8 mouse cellular contexts compared by ENCODE assay signal in genomic region chr16:23232691-23233090, GRCm38 (mm10). TPM values are rescaled to one million over a fixed set of nuclear protein-coding genes. Genes with fewer than 3 reads are reported as not detected.
DNase-seq lines count a peak whose midpoint lies in the region; ATAC-seq and TF ChIP-seq lines count a peak whose summit lies in the region.

No protein-coding gene starts in this region.

- H3K4me1 ChIP-seq in hindbrain, postnatal 0 days (ENCODE audit: insufficient read depth, low read length): no peaks in the 10 kb centered on the region

- WGBS in hindbrain, postnatal 0 days: 74% methylated on average over 7 of the region's 7 CpGs

- intact Hi-C loops in heart, postnatal 25 days (cut with DNase I): no loop called here
- intact Hi-C loops in heart, postnatal 10 days (cut with DNase I): no loop called here

- ATAC-seq in hindbrain, postnatal 0 days: no peak

- H3K9ac ChIP-seq in hindbrain, postnatal 0 days (replicated peaks; ENCODE audit: low read length): no peak overlapping the region

- no peak for TF ChIP-seq CTCF in hindbrain, postnatal 0 days (IDR thresholded peaks at IDR 0.05; ENCODE audit: low read depth)

- no peak overlapping the region for H3K4me2 ChIP-seq in hindbrain, postnatal 0 days (ENCODE audit: low read depth, low read length)

- H3K27ac ChIP-seq in hindbrain, postnatal 0 days: no peak overlapping the region

- no peak overlapping the region for H3K4me3 ChIP-seq in hindbrain, postnatal 0 days (ENCODE audit: low read length)

- H3K36me3 ChIP-seq in hindbrain, postnatal 0 days (ENCODE audit: insufficient read depth, low read length): no peaks in the 10 kb centered on the region

- H3K27me3 ChIP-seq in hindbrain, postnatal 0 days (ENCODE audit: insufficient read depth, low read length): no peaks in the 10 kb centered on the region

- peak; percentile 62 to 70 for DNase-seq in heart, adult 18-20 months
- no peak for DNase-seq in heart, postnatal 25 days (ENCODE audit: low spot score)
- peak; percentile 87 for DNase-seq in ovary, adult 18-20 months (ENCODE audit: low spot score)
- no peak for DNase-seq in ovary, postnatal 10 days (ENCODE audit: low spot score)
- peak; percentile 50 for DNase-seq in heart, postnatal 10 days
- DNase-seq in testis, postnatal 14 days (ENCODE audit: low spot score): peak; percentile 69
- DNase-seq in hindbrain, postnatal 0 days (ENCODE audit: low spot score): no peak
- no peak for DNase-seq in layer of hippocampus, postnatal 36 days

- H3K9me3 ChIP-seq in hindbrain, postnatal 0 days (ENCODE audit: low read length): no peaks in the 10 kb centered on the region

RNA-seq across cellular contexts. Expression of gene St6gal1, which starts 8.2 kb away (rescaled TPM):
- 1 to 10 TPM; 7.2 to 9.7 TPM for total RNA-seq in heart, adult 18-20 months (2021)
- total RNA-seq in heart, postnatal 25 days (2021): 10 to 100 TPM; 11.5 to 11.7 TPM
- 10 to 100 TPM; 14.4 to 17.9 TPM for total RNA-seq in heart, postnatal 10 days (2021)
- 23.9 and 39.9 TPM in 2 replicates for total RNA-seq in hindbrain, postnatal 0 days (2014; rRNA removed)
- polyA plus RNA-seq in hindbrain, postnatal 0 days (2015; fragmentation: Nextera tagmentation; extraction: Ambion mirVana): 10.4 and 11.6 TPM in 2 replicates
- total RNA-seq in layer of hippocampus, postnatal 36 days (2021): 10 to 100 TPM; 16.5 to 18.1 TPM

Comparison
In these comparisons a context has a peak if more than half of its experiments do, and no peak if none do; other contexts are left out.
1. DNase-seq: peak in heart, adult 18-20 months (2 of 2), ovary, adult 18-20 months (single experiment), heart, postnatal 10 days (2 of 2) and testis, postnatal 14 days (single experiment); none in heart, postnatal 25 days (single experiment), ovary, postnatal 10 days (single experiment), hindbrain, postnatal 0 days (single experiment) and layer of hippocampus, postnatal 36 days (0 of 2).